ENCODE assay signal across 9 mouse cellular contexts in genomic region chr8:71543755-71544154, GRCm38 (mm10). TPM values are rescaled to one million over a fixed set of nuclear protein-coding genes. Genes with fewer than 3 reads are reported as not detected.
DNase-seq lines count a peak whose midpoint lies in the region; ATAC-seq and TF ChIP-seq lines count a peak whose summit lies in the region.
"Had no signal": no experiment of that assay in that cellular context is flagged by ENCODE, and none has a peak within 500 bp of the region (broad histone marks: within the 10 kb centered on the region; RNA-seq: fewer than 3 reads in every experiment).

No protein-coding gene starts in this region.

- no peak overlapping the region for H3K27ac ChIP-seq in CH12.LX (ENCODE audit: insufficient read depth, low read depth)
- no peak overlapping the region for H3K27ac ChIP-seq in heart, embryonic 16.5 days (ENCODE audit: low read length)
- no peak overlapping the region for H3K27ac ChIP-seq in liver, postnatal 0 days (ENCODE audit: low read depth)

- TF ChIP-seq POLR2A in CH12.LX (IDR thresholded peaks at IDR 0.05; ENCODE audit: low read depth, low read length): no peak

- in situ Hi-C loops in CH12.LX (cut with MboI; ENCODE audit: low pct_ligation_motif_present, low pct_unique_long_range_greater_than_20kb, low sequenced_read_pairs): no loop called here

- TF ChIP-seq EP300 in CH12.LX (IDR thresholded peaks at IDR 0.05; ENCODE audit: low read length): no peak
- no peak for TF ChIP-seq EP300 in liver, postnatal 0 days (IDR thresholded peaks at IDR 0.05; ENCODE audit: low read depth)

- H3K4me3 ChIP-seq in erythroblast, embryonic 14.5 days (replicated peaks): peak overlapping the region; percentile 67
- peak overlapping the region; percentile 79 to 98 (median 80) for H3K4me3 ChIP-seq in CH12.LX (replicated peaks in 1 of 3; ENCODE audit: low read depth in 2 of 3, low read length in 2 of 3, poor library complexity in 1 of 3)
- H3K4me3 ChIP-seq in heart, embryonic 16.5 days (ENCODE audit: low read length): peak overlapping the region; percentile 81
- peak overlapping the region; percentile 68; the same call in 1 of the 2 replicates for H3K4me3 ChIP-seq in liver, postnatal 0 days (ENCODE audit: low read depth, low read length)

- H3K36me3 ChIP-seq in erythroblast, embryonic 14.5 days (ENCODE audit: control insufficient read depth): peaks cover 22% of the 10 kb centered on the region; the same call in 1 of the 2 replicates
- H3K36me3 ChIP-seq in CH12.LX (replicated peaks in 1 of 2; ENCODE audit: control insufficient read depth in 1 of 2, insufficient read depth in 1 of 2, low read length in 1 of 2): peaks cover 34 to 47% of the 10 kb centered on the region in 2 experiments
- peaks cover 16% of the 10 kb centered on the region for H3K36me3 ChIP-seq in heart, embryonic 16.5 days (ENCODE audit: control insufficient read depth, insufficient read depth)
- peaks cover 15% of the 10 kb centered on the region for H3K36me3 ChIP-seq in liver, postnatal 0 days (replicated peaks; ENCODE audit: insufficient read depth, low read length)

- TF ChIP-seq CTCF in CH12.LX (conservative IDR thresholded peaks at IDR 0.05 in 1 of 2, IDR thresholded peaks at IDR 0.05 in 1 of 2; ENCODE audit: low read depth in 2 of 2, low read length in 2 of 2): no peak
- TF ChIP-seq CTCF in liver, postnatal 0 days (IDR thresholded peaks at IDR 0.05; ENCODE audit: low read depth): no peak

- peak overlapping the region; percentile 65; the same call in 1 of the 2 replicates for H3K4me2 ChIP-seq in CH12.LX (ENCODE audit: insufficient read depth, low read depth, poor library complexity, severe bottlenecking)
- peak overlapping the region; percentile 81 for H3K4me2 ChIP-seq in heart, embryonic 16.5 days (ENCODE audit: low read depth, low read length)
- peak overlapping the region; percentile 76 for H3K4me2 ChIP-seq in liver, postnatal 0 days (ENCODE audit: low read depth, low read length)

- dilution Hi-C loops in CH12.LX (cut with MboI; ENCODE audit: extremely low pct_ligation_motif_present, extremely low pct_unique_long_range_greater_than_20kb, low sequenced_read_pairs): no loop called here

- H3K79me2 ChIP-seq in CH12.LX (replicated peaks; ENCODE audit: control insufficient read depth, extremely low read depth, insufficient read depth, poor library complexity, severe bottlenecking): peaks cover 17% of the 10 kb centered on the region

- peak overlapping the region; percentile 72; the same call in 1 of the 2 replicates for H3K9ac ChIP-seq in CH12.LX (ENCODE audit: insufficient read depth, low read depth)
- peak overlapping the region; percentile 84 for H3K9ac ChIP-seq in heart, embryonic 16.5 days (ENCODE audit: low read length)
- H3K9ac ChIP-seq in liver, postnatal 0 days (replicated peaks): no peak overlapping the region; the same call in 1 of the 2 replicates

- no peaks in the 10 kb centered on the region for H3K9me3 ChIP-seq in erythroblast, embryonic 14.5 days (ENCODE audit: control insufficient read depth, low read length)
- H3K9me3 ChIP-seq in CH12.LX (replicated peaks; ENCODE audit: low read length): no peaks in the 10 kb centered on the region
- no peaks in the 10 kb centered on the region for H3K9me3 ChIP-seq in heart, embryonic 16.5 days (replicated peaks; ENCODE audit: control insufficient read depth, low read length)
- H3K9me3 ChIP-seq in liver, postnatal 0 days (ENCODE audit: low read length): no peaks in the 10 kb centered on the region

- WGBS in heart, embryonic 16.5 days: 78% methylated on average over 9 of the region's 9 CpGs
- WGBS in liver, postnatal 0 days (ENCODE audit: insufficient replicate concordance): 80% methylated on average over 9 of the region's 9 CpGs

- DNase-seq in CH12.LX (ENCODE audit: extremely low read depth): no peak
- DNase-seq in liver, postnatal 0 days: no peak
- DNase-seq in right cerebral cortex, postnatal 25 days: no peak
- DNase-seq in ovary, postnatal 10 days (ENCODE audit: low spot score): no peak
- DNase-seq in cerebellum, adult 11 months: no peak
- DNase-seq: kidney, postnatal 36 days had no signal

- peaks cover 18% of the 10 kb centered on the region for H3K4me1 ChIP-seq in erythroblast, embryonic 14.5 days (ENCODE audit: control insufficient read depth)
- H3K4me1 ChIP-seq in CH12.LX (ENCODE audit: control insufficient read depth in 1 of 2, insufficient read depth in 2 of 2): peaks cover 9 to 26% of the 10 kb centered on the region in 2 experiments; a peak in 3 of 4 replicates
- peaks cover 5% of the 10 kb centered on the region; the same call in 1 of the 2 replicates for H3K4me1 ChIP-seq in heart, embryonic 16.5 days (ENCODE audit: control insufficient read depth, insufficient read depth, low read length)
- peaks cover 9% of the 10 kb centered on the region for H3K4me1 ChIP-seq in liver, postnatal 0 days (ENCODE audit: insufficient read depth)

- no peak for TF ChIP-seq RAD21 in CH12.LX (IDR thresholded peaks at IDR 0.05; ENCODE audit: low read depth, low read length)

- ATAC-seq in erythroblast, adult 5-6 weeks (replicated peaks; ENCODE audit: low FRiP score, poor library complexity, severe bottlenecking): no peak
- ATAC-seq in heart, embryonic 16.5 days (replicated peaks; ENCODE audit: extremely low read depth, insufficient read depth, low FRiP score): no peak
- no peak for ATAC-seq in liver, postnatal 0 days

- no peaks in the 10 kb centered on the region for H3K27me3 ChIP-seq in erythroblast, embryonic 14.5 days (ENCODE audit: control insufficient read depth)
- H3K27me3 ChIP-seq in CH12.LX (replicated peaks): no peaks in the 10 kb centered on the region
- no peaks in the 10 kb centered on the region for H3K27me3 ChIP-seq in heart, embryonic 16.5 days (ENCODE audit: control insufficient read depth, insufficient read depth, low read length)
- H3K27me3 ChIP-seq in liver, postnatal 0 days (ENCODE audit: insufficient read depth, low read length): no peaks in the 10 kb centered on the region

TF ChIP-seq in CH12.LX, 34 proteins besides CTCF, POLR2A, EP300 and RAD21:
- TF ChIP-seq BHLHE40 (IDR thresholded peaks at IDR 0.05; ENCODE audit: low read depth, low read length) (no peak), ZC3H11A (IDR thresholded peaks at IDR 0.05; ENCODE audit: low read depth, low read length) (no peak), JUN (IDR thresholded peaks at IDR 0.05; ENCODE audit: insufficient read depth, low read depth, low read length) (no peak)

RNA-seq across cellular contexts. Expression of gene Mvb12a, which starts 1.0 kb away (rescaled TPM):
- 2.9 and 3.6 TPM in 2 replicates for polyA plus RNA-seq in erythroblast, embryonic 14.5 days (2012)
- 11.3 and 18.6 TPM in 2 replicates for total RNA-seq in erythroblast, adult 5-6 weeks (2015; ENCODE audit: low replicate concordance)
- 5.0 and 9.1 TPM in 2 replicates for total RNA-seq in erythroblast, adult 5-6 weeks (2017; ENCODE audit: low replicate concordance)
- total RNA-seq in CH12.LX (2012; rRNA removed): 113 and 128 TPM in 2 replicates
- 149 and 157 TPM in 2 replicates for total RNA-seq in CH12.LX (2014; rRNA removed)
- polyA plus RNA-seq in CH12.LX (2012; ENCODE audit: insufficient read length, low read depth): 80.5 and 82.1 TPM in 2 replicates
- 60.3 and 65.8 TPM in 2 replicates for polyA plus RNA-seq in heart, embryonic 16.5 days (2015; fragmentation: Nextera tagmentation; extraction: Ambion mirVana)
- polyA plus RNA-seq in liver, postnatal 0 days (2015; fragmentation: Nextera tagmentation; extraction: Ambion mirVana): 61.7 and 62.5 TPM in 2 replicates

RNA-seq across cellular contexts. Expression of gene Bst2, which starts 6.5 kb away (rescaled TPM):
- polyA plus RNA-seq in erythroblast, embryonic 14.5 days (2012): 0.21 and 0.72 TPM in 2 replicates
- total RNA-seq in erythroblast, adult 5-6 weeks (2015; ENCODE audit: low replicate concordance): 5.6 and 7.7 TPM in 2 replicates
- total RNA-seq in erythroblast, adult 5-6 weeks (2017; ENCODE audit: low replicate concordance): 8.2 and 10.1 TPM in 2 replicates
- 404 and 424 TPM in 2 replicates for total RNA-seq in CH12.LX (2012; rRNA removed)
- total RNA-seq in CH12.LX (2014; rRNA removed): 304 and 321 TPM in 2 replicates
- 214 and 243 TPM in 2 replicates for polyA plus RNA-seq in CH12.LX (2012; ENCODE audit: insufficient read length, low read depth)
- polyA plus RNA-seq in heart, embryonic 16.5 days (2015; fragmentation: Nextera tagmentation; extraction: Ambion mirVana): 36.6 and 46.5 TPM in 2 replicates
- 57.0 and 62.1 TPM in 2 replicates for polyA plus RNA-seq in liver, postnatal 0 days (2015; fragmentation: Nextera tagmentation; extraction: Ambion mirVana)

RNA-seq across cellular contexts. Expression of gene Tmem221, which starts 14.9 kb away (rescaled TPM):
- polyA plus RNA-seq in erythroblast, embryonic 14.5 days (2012): not detected in 2 replicates
- total RNA-seq in erythroblast, adult 5-6 weeks (2015; ENCODE audit: low replicate concordance): not detected in 2 replicates
- not detected in 2 replicates for total RNA-seq in erythroblast, adult 5-6 weeks (2017; ENCODE audit: low replicate concordance)
- total RNA-seq in CH12.LX (2012; rRNA removed) (0.21 and 0.51 TPM in 2 replicates), CH12.LX (2014; rRNA removed) (not detected in 2 replicates)
- polyA plus RNA-seq in CH12.LX (2012; ENCODE audit: insufficient read length, low read depth): not detected in 2 replicates
- polyA plus RNA-seq in heart, embryonic 16.5 days (2015; fragmentation: Nextera tagmentation; extraction: Ambion mirVana): 0.99 and 1.4 TPM in 2 replicates
- 0.62 and 0.66 TPM in 2 replicates for polyA plus RNA-seq in liver, postnatal 0 days (2015; fragmentation: Nextera tagmentation; extraction: Ambion mirVana)

RNA-seq across cellular contexts. Expression of gene Ccdc194, which starts 18.2 kb away (rescaled TPM):
- 0.02 TPM in 1 of 2 replicates, not detected in the other for polyA plus RNA-seq in erythroblast, embryonic 14.5 days (2012)
- not detected in 2 replicates for total RNA-seq in erythroblast, adult 5-6 weeks (2015; ENCODE audit: low replicate concordance)
- not detected in 2 replicates for total RNA-seq in erythroblast, adult 5-6 weeks (2017; ENCODE audit: low replicate concordance)
- not detected in 2 replicates for total RNA-seq in CH12.LX (2012; rRNA removed)
- total RNA-seq in CH12.LX (2014; rRNA removed): not detected in 2 replicates
- not detected in 2 replicates for polyA plus RNA-seq in CH12.LX (2012; ENCODE audit: insufficient read length, low read depth)
- polyA plus RNA-seq in heart, embryonic 16.5 days (2015; fragmentation: Nextera tagmentation; extraction: Ambion mirVana): 0.29 and 0.54 TPM in 2 replicates
- 0.20 TPM in 1 of 2 replicates, not detected in the other for polyA plus RNA-seq in liver, postnatal 0 days (2015; fragmentation: Nextera tagmentation; extraction: Ambion mirVana)

RNA-seq across cellular contexts. Expression of gene Nxnl1, which starts 22.6 kb away (rescaled TPM):
- polyA plus RNA-seq in erythroblast, embryonic 14.5 days (2012): not detected in 2 replicates
- not detected in 2 replicates for total RNA-seq in erythroblast, adult 5-6 weeks (2015; ENCODE audit: low replicate concordance)
- total RNA-seq in erythroblast, adult 5-6 weeks (2017; ENCODE audit: low replicate concordance): not detected in 2 replicates
- total RNA-seq in CH12.LX (2012; rRNA removed) (0.04 TPM in 1 of 2 replicates, not detected in the other), CH12.LX (2014; rRNA removed) (not detected in 2 replicates)
- 0.08 TPM in 1 of 2 replicates, not detected in the other for polyA plus RNA-seq in CH12.LX (2012; ENCODE audit: insufficient read length, low read depth)
- 0.06 and 0.18 TPM in 2 replicates for polyA plus RNA-seq in heart, embryonic 16.5 days (2015; fragmentation: Nextera tagmentation; extraction: Ambion mirVana)
- polyA plus RNA-seq in liver, postnatal 0 days (2015; fragmentation: Nextera tagmentation; extraction: Ambion mirVana): 0.08 TPM in 1 of 2 replicates, not detected in the other

Comparison
In these comparisons a context has a peak if more than half of its experiments do, and no peak if none do; other contexts are left out.
1. RNA of gene Mvb12a, which starts 1.0 kb away (polyA plus RNA-seq): 80.5 to 82.1 TPM in CH12.LX, 61.7 to 62.5 TPM in liver, postnatal 0 days and 60.3 to 65.8 TPM in heart, embryonic 16.5 days; 2.9 to 3.6 TPM in erythroblast, embryonic 14.5 days; every median in the first group is over 10 times any median in the second.
2. RNA of gene Bst2, which starts 6.5 kb away (polyA plus RNA-seq): 214 to 243 TPM in CH12.LX, 57.0 to 62.1 TPM in liver, postnatal 0 days and 36.6 to 46.5 TPM in heart, embryonic 16.5 days; 0.21 to 0.72 TPM in erythroblast, embryonic 14.5 days; every median in the first group is over 10 times any median in the second.
3. Peak in every context shown above with its lines, with median percentiles within 50 percentile points of each other: H3K4me3 ChIP-seq and H3K4me2 ChIP-seq.